Mouse (Mus musculus): ENCODE data around the gene A2ml1. TPM values are rescaled to one million over a fixed set of nuclear protein-coding genes. Genes with fewer than 3 reads are reported as not detected.
A peak's percentile ranks its signal among the peaks of the same experiment; 100 is the strongest.
"Not testable (repeated sequence)": the region's sequence is repeated elsewhere in the genome, so short reads cannot be mapped to it uniquely, and the experiment has no call there.

Gene A2ml1
- polyA plus RNA-seq (2014; fragmentation: Nextera tagmentation; extraction: Ambion mirVana): not detected in 2 replicates

DNA sequence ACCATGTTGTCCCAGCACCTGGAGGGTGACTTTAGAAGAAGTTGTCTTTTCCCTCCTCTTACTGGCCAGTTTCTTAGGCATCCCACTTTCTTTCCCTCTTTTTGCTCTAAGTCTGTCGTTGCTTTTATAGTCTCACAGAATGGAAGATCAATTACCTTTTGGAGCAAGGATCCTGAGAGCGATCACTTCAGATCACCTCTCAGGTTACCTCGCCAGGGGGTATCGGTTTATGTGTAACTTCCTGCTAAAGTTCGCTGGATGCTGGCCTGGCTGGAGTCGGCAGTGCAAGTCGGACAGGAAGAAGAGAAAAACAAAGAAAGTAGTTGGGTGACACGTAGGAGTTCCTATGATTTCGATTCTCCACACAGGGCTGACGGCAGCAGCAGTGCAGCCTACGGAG lies at the start of gene A2ml1:
A2ml1 (minus strand) TSS at position 101 of the 400 bp plus-strand sequence.
- no peak within 1 kb of the TSS for H3K4me3 ChIP-seq (ENCODE audit: low read depth, low read length)
- ATAC-seq (replicated peaks; ENCODE audit: low FRiP score) (no peak), DNase-seq (ENCODE audit: low spot score) (no peak)
- H3K4me1 ChIP-seq (replicated peaks; ENCODE audit: control insufficient read depth, insufficient read depth, low read length): no peaks in the 10 kb centered on the region
- no peaks in the 10 kb centered on the region for H3K27me3 ChIP-seq (ENCODE audit: control insufficient read depth, insufficient read depth, low read length)
- H3K36me3 ChIP-seq (ENCODE audit: control insufficient read depth, insufficient read depth, low read length): no peaks in the 10 kb centered on the region
- H3K27ac ChIP-seq (ENCODE audit: low read depth, low read length): no peak within 1 kb of the TSS
- WGBS: 82% methylated on average over 11 of the region's 11 CpGs
- H3K4me2 ChIP-seq (ENCODE audit: low read depth, low read length, severe bottlenecking): no peak within 1 kb of the TSS
- H3K9ac ChIP-seq (ENCODE audit: low read length): no peak within 1 kb of the TSS
- no peaks in the 10 kb centered on the region for H3K9me3 ChIP-seq (ENCODE audit: control insufficient read depth, low read length)

GRCm38 (mm10) chr6:128629771-128630739 lies 48.6 kb upstream of the A2ml1 start:
- not testable (repeated sequence) for H3K9me3 ChIP-seq (ENCODE audit: control insufficient read depth, low read length); H3K36me3 ChIP-seq (ENCODE audit: control insufficient read depth, insufficient read depth, low read length); H3K4me1 ChIP-seq (replicated peaks; ENCODE audit: control insufficient read depth, insufficient read depth, low read length); H3K27ac ChIP-seq (ENCODE audit: low read depth, low read length); H3K4me2 ChIP-seq (ENCODE audit: low read depth, low read length, severe bottlenecking); H3K9ac ChIP-seq (ENCODE audit: low read length); H3K4me3 ChIP-seq (ENCODE audit: low read depth, low read length); H3K27me3 ChIP-seq (ENCODE audit: control insufficient read depth, insufficient read depth, low read length)
- DNase-seq (ENCODE audit: low spot score): peak; percentile 74
- peak; percentile 92 for ATAC-seq (replicated peaks; ENCODE audit: low FRiP score)
- 57% methylated on average over 13 of the region's 13 CpGs for WGBS

DNA sequence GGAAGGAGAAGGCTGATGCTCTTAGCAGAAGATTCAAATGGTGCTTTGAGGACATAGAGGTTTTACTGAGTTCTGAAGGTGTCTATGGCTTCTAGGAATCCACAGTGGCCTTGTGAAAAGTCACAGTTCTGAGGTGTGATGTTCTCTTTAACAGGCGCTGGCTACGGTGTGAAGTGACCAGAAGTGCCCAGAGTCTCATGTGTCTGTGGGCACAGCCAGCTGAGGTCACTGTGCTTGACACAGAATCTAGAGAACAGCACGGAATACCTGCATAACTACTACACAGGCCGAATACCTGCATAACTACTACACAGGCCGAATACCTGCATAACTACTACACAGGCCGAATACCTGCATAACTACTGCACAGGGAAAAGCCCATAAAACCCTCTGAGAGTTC lies 43.8 kb upstream of the A2ml1 start:
- DNase-seq (ENCODE audit: low spot score); H3K4me3 ChIP-seq (ENCODE audit: low read depth, low read length); H3K4me2 ChIP-seq (ENCODE audit: low read depth, low read length, severe bottlenecking); H3K9ac ChIP-seq (ENCODE audit: low read length); H3K27me3 ChIP-seq (ENCODE audit: control insufficient read depth, insufficient read depth, low read length); H3K36me3 ChIP-seq (ENCODE audit: control insufficient read depth, insufficient read depth, low read length); H3K9me3 ChIP-seq (ENCODE audit: control insufficient read depth, low read length); H3K4me1 ChIP-seq (replicated peaks; ENCODE audit: control insufficient read depth, insufficient read depth, low read length); H3K27ac ChIP-seq (ENCODE audit: low read depth, low read length); ATAC-seq (replicated peaks; ENCODE audit: low FRiP score): not testable (repeated sequence)
- 95% methylated on average over 6 of the region's 6 CpGs for WGBS

DNA sequence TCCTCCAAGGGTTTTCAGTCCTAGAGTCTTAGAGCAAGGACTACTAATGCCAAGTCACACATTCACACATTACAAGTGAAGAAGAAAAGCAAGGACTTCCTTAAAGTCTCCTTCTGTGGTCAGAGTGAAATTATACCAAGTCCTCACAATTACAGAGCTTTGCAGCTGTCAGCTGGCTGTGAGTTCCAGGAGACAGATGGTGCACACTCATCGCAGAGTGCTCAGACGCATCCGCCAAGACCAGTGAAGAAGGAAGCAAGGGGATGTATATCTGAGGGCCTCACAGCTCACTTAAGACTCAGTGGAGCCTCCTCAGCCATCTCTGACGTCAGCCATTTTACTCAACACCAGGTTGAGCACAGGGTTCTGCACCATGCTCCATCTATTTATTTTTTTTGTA lies 43.0 kb upstream of the A2ml1 start:
- 93% methylated on average over 4 of the region's 4 CpGs for whole genome bisulfite sequencing
- Histone ChIP-seq H3K36me3 (ENCODE audit: control insufficient read depth, insufficient read depth, low read length) (no peaks in the 10 kb centered on the region), H3K27me3 (ENCODE audit: control insufficient read depth, insufficient read depth, low read length) (no peaks in the 10 kb centered on the region), H3K9me3 (ENCODE audit: control insufficient read depth, low read length) (no peaks in the 10 kb centered on the region), H3K9ac (ENCODE audit: low read length) (no peak overlapping the region), H3K4me1 (replicated peaks; ENCODE audit: control insufficient read depth, insufficient read depth, low read length) (no peaks in the 10 kb centered on the region), H3K4me3 (ENCODE audit: low read depth, low read length) (no peak overlapping the region), H3K4me2 (ENCODE audit: low read depth, low read length, severe bottlenecking) (no peak overlapping the region), H3K27ac (ENCODE audit: low read depth, low read length) (no peak overlapping the region)
- DNase-seq (ENCODE audit: low spot score) (no peak), ATAC-seq (replicated peaks; ENCODE audit: low FRiP score) (no peak)

DNA sequence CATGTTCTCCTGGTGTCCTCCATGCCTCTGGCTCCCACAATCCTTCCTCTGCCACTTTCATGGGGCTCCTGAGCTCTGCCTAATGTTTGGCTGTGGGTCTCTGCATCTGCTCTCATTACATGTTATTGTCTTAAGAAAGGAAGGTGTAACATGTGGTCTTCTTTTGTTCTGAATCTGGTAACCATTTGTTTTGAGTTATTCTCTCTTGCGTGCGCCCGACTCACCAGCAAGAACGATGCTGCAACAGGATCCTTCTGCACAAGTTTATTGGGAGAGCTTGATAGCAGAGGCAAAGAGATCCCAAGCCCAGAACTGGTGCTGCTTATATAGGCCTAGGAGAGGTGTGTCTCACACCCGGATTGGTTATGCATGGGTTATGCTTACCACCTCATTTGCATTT lies 42.0 kb upstream of the A2ml1 start, which contains the start of gene Klrb1a:
Klrb1a (minus strand) TSS at position 101 of the 400 bp plus-strand sequence.
- not testable (repeated sequence) for H3K4me2 ChIP-seq (ENCODE audit: low read depth, low read length, severe bottlenecking); DNase-seq (ENCODE audit: low spot score); H3K9me3 ChIP-seq (ENCODE audit: control insufficient read depth, low read length); ATAC-seq (replicated peaks; ENCODE audit: low FRiP score); H3K4me1 ChIP-seq (replicated peaks; ENCODE audit: control insufficient read depth, insufficient read depth, low read length); H3K27me3 ChIP-seq (ENCODE audit: control insufficient read depth, insufficient read depth, low read length); H3K4me3 ChIP-seq (ENCODE audit: low read depth, low read length); H3K27ac ChIP-seq (ENCODE audit: low read depth, low read length); H3K36me3 ChIP-seq (ENCODE audit: control insufficient read depth, insufficient read depth, low read length); H3K9ac ChIP-seq (ENCODE audit: low read length)
- WGBS: 91% methylated on average over 5 of the region's 5 CpGs

DNA sequence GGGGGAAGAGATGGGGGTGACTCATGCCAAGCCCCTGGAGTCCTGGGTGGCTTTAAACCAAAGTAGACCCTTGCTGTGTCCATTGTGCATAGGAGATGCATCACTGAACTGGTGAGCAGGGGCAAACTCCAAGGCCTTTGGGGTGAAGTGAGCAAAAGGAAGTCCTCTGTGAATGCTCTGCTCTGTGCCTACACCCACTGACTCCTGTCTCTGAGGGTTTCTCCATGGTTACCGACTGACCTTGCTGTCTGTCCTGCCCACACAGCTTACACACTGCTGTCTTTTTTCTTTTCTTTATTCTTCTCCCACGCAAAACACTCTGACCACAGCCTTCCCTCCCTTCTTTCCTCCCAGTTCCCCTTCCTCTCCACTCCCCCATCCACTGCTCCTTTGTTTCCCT lies 41.3 kb upstream of the A2ml1 start:
- ATAC-seq (replicated peaks; ENCODE audit: low FRiP score) (no peak), DNase-seq (ENCODE audit: low spot score) (no peak)
- no peaks in the 10 kb centered on the region for H3K9me3 ChIP-seq (ENCODE audit: control insufficient read depth, low read length)
- H3K4me1 ChIP-seq (replicated peaks; ENCODE audit: control insufficient read depth, insufficient read depth, low read length): no peaks in the 10 kb centered on the region
- WGBS: 69% methylated on average over 2 of the region's 2 CpGs
- no peaks in the 10 kb centered on the region for H3K36me3 ChIP-seq (ENCODE audit: control insufficient read depth, insufficient read depth, low read length)
- no peak overlapping the region for H3K4me2 ChIP-seq (ENCODE audit: low read depth, low read length, severe bottlenecking)
- H3K27me3 ChIP-seq (ENCODE audit: control insufficient read depth, insufficient read depth, low read length): no peaks in the 10 kb centered on the region
- no peak overlapping the region for H3K4me3 ChIP-seq (ENCODE audit: low read depth, low read length)
- H3K9ac ChIP-seq (ENCODE audit: low read length): no peak overlapping the region
- no peak overlapping the region for H3K27ac ChIP-seq (ENCODE audit: low read depth, low read length)

DNA sequence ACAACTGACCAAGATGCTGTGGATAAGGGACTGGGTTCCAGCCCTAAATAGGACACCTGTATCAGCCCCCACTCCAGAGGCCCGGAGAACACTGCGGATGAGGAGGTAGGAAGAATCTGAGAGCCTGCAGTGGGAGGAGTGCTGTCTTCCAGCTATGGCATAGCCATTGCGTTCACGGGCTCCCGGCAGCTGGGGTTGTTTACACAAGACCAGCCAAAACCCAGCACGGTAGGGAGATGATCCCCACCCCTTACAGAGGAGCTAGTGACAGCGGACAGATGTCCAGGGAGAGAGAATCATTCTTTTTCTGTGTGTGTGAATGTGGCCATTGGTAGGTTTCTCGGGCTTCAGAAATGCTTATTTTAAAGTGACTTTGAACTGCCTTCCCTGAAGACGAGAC lies 24.9 kb upstream of the A2ml1 start:
- no peaks in the 10 kb centered on the region for H3K4me1 ChIP-seq (replicated peaks; ENCODE audit: control insufficient read depth, insufficient read depth, low read length)
- DNase-seq (ENCODE audit: low spot score) (no peak), ATAC-seq (replicated peaks; ENCODE audit: low FRiP score) (no peak)
- no peaks in the 10 kb centered on the region for H3K9me3 ChIP-seq (ENCODE audit: control insufficient read depth, low read length)
- WGBS: 81% methylated on average over 9 of the region's 9 CpGs
- H3K4me3 ChIP-seq (ENCODE audit: low read depth, low read length): no peak overlapping the region
- H3K27me3 ChIP-seq (ENCODE audit: control insufficient read depth, insufficient read depth, low read length): no peaks in the 10 kb centered on the region
- no peak overlapping the region for H3K27ac ChIP-seq (ENCODE audit: low read depth, low read length)
- no peaks in the 10 kb centered on the region for H3K36me3 ChIP-seq (ENCODE audit: control insufficient read depth, insufficient read depth, low read length)
- no peak overlapping the region for H3K4me2 ChIP-seq (ENCODE audit: low read depth, low read length, severe bottlenecking)
- H3K9ac ChIP-seq (ENCODE audit: low read length): no peak overlapping the region

DNA sequence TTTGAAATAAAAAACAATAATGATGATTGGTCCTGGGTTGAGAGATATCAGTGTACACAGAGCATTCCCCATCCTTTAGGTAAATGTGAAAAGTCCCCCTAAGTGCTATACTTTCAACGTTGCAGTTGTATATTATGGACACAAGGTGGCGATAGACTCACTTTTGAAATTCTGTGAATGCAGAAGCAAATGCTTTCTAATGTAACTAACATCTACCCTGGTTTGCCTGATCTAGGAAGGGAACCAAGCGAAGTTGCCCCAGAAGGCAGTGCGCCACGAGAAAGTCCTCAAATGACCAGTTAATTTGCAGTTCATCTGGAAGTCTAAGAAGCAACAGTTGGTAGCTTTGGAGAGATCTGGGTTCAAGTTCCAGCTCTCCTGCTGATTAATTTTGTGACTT lies 23.1 kb upstream of the A2ml1 start:
- H3K9me3 ChIP-seq (ENCODE audit: control insufficient read depth, low read length): no peaks in the 10 kb centered on the region
- no peak overlapping the region for H3K4me2 ChIP-seq (ENCODE audit: low read depth, low read length, severe bottlenecking)
- no peaks in the 10 kb centered on the region for H3K36me3 ChIP-seq (ENCODE audit: control insufficient read depth, insufficient read depth, low read length)
- no peaks in the 10 kb centered on the region for H3K27me3 ChIP-seq (ENCODE audit: control insufficient read depth, insufficient read depth, low read length)
- DNase-seq (ENCODE audit: low spot score): no peak
- no peaks in the 10 kb centered on the region for H3K4me1 ChIP-seq (replicated peaks; ENCODE audit: control insufficient read depth, insufficient read depth, low read length)
- H3K4me3 ChIP-seq (ENCODE audit: low read depth, low read length): no peak overlapping the region
- H3K9ac ChIP-seq (ENCODE audit: low read length): no peak overlapping the region
- no peak overlapping the region for H3K27ac ChIP-seq (ENCODE audit: low read depth, low read length)
- no peak; the same call in 1 of the 2 replicates for ATAC-seq (replicated peaks; ENCODE audit: low FRiP score)
- WGBS: 42% methylated on average over 5 of the region's 5 CpGs
